ENCODE assay signal across 9 mouse cellular contexts in the genomic region with DNA sequence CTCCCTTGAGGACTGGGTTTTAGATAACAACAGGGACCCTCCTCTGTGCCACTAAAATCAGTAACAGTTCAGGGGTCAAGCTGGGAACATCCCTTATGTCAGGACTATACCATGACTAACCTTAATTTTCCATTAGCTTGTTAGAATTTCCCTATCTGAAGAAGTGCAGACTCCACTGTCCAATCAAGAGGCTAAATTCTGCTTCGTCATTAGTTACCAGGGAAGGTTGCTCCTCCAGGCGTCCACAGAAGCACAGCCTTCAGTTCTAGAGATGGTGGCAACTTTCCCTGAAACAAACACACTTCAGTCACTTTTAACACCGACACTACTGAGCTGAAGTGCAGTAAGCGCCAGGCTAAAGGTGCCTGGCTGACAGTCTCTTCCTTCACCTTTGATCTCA. TPM values are rescaled to one million over a fixed set of nuclear protein-coding genes. Genes with fewer than 3 reads are reported as not detected.
DNase-seq lines count a peak whose midpoint lies in the region; ATAC-seq and TF ChIP-seq lines count a peak whose summit lies in the region.
"Had no signal": no experiment of that assay in that cellular context is flagged by ENCODE, and none has a peak within 500 bp of the region (broad histone marks: within the 10 kb centered on the region; RNA-seq: fewer than 3 reads in every experiment).

No protein-coding gene starts in this region.

- no peak overlapping the region for H3K4me2 ChIP-seq in kidney, embryonic 16.5 days (replicated peaks; ENCODE audit: low read depth, low read length)
- no peak overlapping the region for H3K4me2 ChIP-seq in lung, embryonic 14.5 days

- 0 out of 2 replicates have a peak, but pooled peaks cover 3% of the 10 kb centered on the region for H3K4me1 ChIP-seq in kidney, embryonic 16.5 days (ENCODE audit: insufficient read depth, low read length)
- H3K4me1 ChIP-seq in lung, embryonic 14.5 days (ENCODE audit: insufficient read depth) = no peaks in the 10 kb centered on the region

- no peaks in the 10 kb centered on the region for H3K36me3 ChIP-seq in kidney, embryonic 16.5 days (ENCODE audit: insufficient read depth, low read length)
- no peaks in the 10 kb centered on the region for H3K36me3 ChIP-seq in lung, embryonic 14.5 days (ENCODE audit: insufficient read depth)

- TF ChIP-seq CTCF in lung, embryonic 14.5 days (IDR thresholded peaks at IDR 0.05; ENCODE audit: low read depth) = no peak

- 0 out of 2 replicates have a peak, but pooled peaks cover 2% of the 10 kb centered on the region for H3K27me3 ChIP-seq in kidney, embryonic 16.5 days (ENCODE audit: insufficient read depth, low read length)
- no peaks in the 10 kb centered on the region for H3K27me3 ChIP-seq in lung, embryonic 14.5 days (ENCODE audit: insufficient read depth, low read length)

- no peaks in the 10 kb centered on the region for H3K9me3 ChIP-seq in kidney, embryonic 16.5 days (ENCODE audit: low read length)
- H3K9me3 ChIP-seq in lung, embryonic 14.5 days (ENCODE audit: low read depth, low read length) = no peaks in the 10 kb centered on the region

- 6% methylated on average over 4 of the region's 4 CpGs for WGBS in kidney, embryonic 16.5 days
- 10% methylated on average over 4 of the region's 4 CpGs for WGBS in lung, embryonic 14.5 days

- no peak overlapping the region for H3K9ac ChIP-seq in kidney, embryonic 16.5 days (replicated peaks; ENCODE audit: low read length)
- H3K9ac ChIP-seq in lung, embryonic 14.5 days = no peak overlapping the region

- no peak for ATAC-seq in cerebellum, adult (ENCODE audit: insufficient number of reproducible peaks, low FRiP score, low TSS enrichment)
- peak; percentile 58 for ATAC-seq in kidney, embryonic 16.5 days (ENCODE audit: low FRiP score, low TSS enrichment)
- ATAC-seq in lung, embryonic 14.5 days (ENCODE audit: insufficient read depth) = peak; percentile 60; the same call in 1 of the 2 replicates

- peak; percentile 26 for DNase-seq in cerebellum, adult 11 months
- peak; percentile 74 for DNase-seq in 3T3-L1 (ENCODE audit: low read depth, low spot score)
- DNase-seq in adrenal gland, postnatal 36 days = peak; percentile 49 to 73
- peak; percentile 41 to 63 for DNase-seq in frontal cortex, postnatal 10 days (ENCODE audit: low spot score in 2 of 2)
- peak; percentile 86 for DNase-seq in lung, embryonic 14.5 days
- DNase-seq in spleen, adult 12 weeks (ENCODE audit: low spot score) = peak; percentile 60

- H3K27ac ChIP-seq in kidney, embryonic 16.5 days (ENCODE audit: low read length) = no peak overlapping the region
- H3K27ac ChIP-seq in lung, embryonic 14.5 days (ENCODE audit: low read depth) = no peak overlapping the region

- H3K4me3 ChIP-seq in kidney, embryonic 16.5 days (ENCODE audit: low read length) = no peak overlapping the region
- no peak overlapping the region for H3K4me3 ChIP-seq in lung, embryonic 14.5 days (ENCODE audit: low read depth, low read length)

RNA-seq across cellular contexts. Expression of a gene that starts 0.9 kb away (rescaled TPM):
- 10 to 100 TPM; 52.3 to 94.3 TPM for total RNA-seq in adrenal gland, postnatal 36 days (2021)
- 7.8 and 8.4 TPM in 2 replicates for polyA plus RNA-seq in kidney, embryonic 16.5 days (2015; fragmentation: Nextera tagmentation; extraction: Ambion mirVana)
- polyA plus RNA-seq in lung, embryonic 14.5 days (2014; fragmentation: Nextera tagmentation; extraction: Ambion mirVana) = 2.2 and 2.3 TPM in 2 replicates

RNA-seq across cellular contexts. Expression of a gene that starts 17.1 kb away (rescaled TPM):
- total RNA-seq in adrenal gland, postnatal 36 days (2021) = 10 to 100 TPM; 56.2 to 89.4 TPM
- polyA plus RNA-seq in kidney, embryonic 16.5 days (2015; fragmentation: Nextera tagmentation; extraction: Ambion mirVana) = 2.6 and 3.3 TPM in 2 replicates
- polyA plus RNA-seq in lung, embryonic 14.5 days (2014; fragmentation: Nextera tagmentation; extraction: Ambion mirVana) = 2.0 TPM in 2 replicates

RNA-seq across cellular contexts. Expression of a gene that starts 20.7 kb away (rescaled TPM):
- not detected for total RNA-seq in adrenal gland, postnatal 36 days (2021)
- 0.04 TPM in 1 of 2 replicates, not detected in the other for polyA plus RNA-seq in kidney, embryonic 16.5 days (2015; fragmentation: Nextera tagmentation; extraction: Ambion mirVana)
- polyA plus RNA-seq in lung, embryonic 14.5 days (2014; fragmentation: Nextera tagmentation; extraction: Ambion mirVana) = not detected in 2 replicates
- total RNA-seq: gastrocnemius, postnatal 36 days had no signal

RNA-seq across cellular contexts. Expression of a gene that starts 47.3 kb away (rescaled TPM):
- 10 to 100 TPM; 36.3 to 70.4 TPM for total RNA-seq in adrenal gland, postnatal 36 days (2021)
- 31.6 and 37.9 TPM in 2 replicates for polyA plus RNA-seq in kidney, embryonic 16.5 days (2015; fragmentation: Nextera tagmentation; extraction: Ambion mirVana)
- 2.6 and 2.8 TPM in 2 replicates for polyA plus RNA-seq in lung, embryonic 14.5 days (2014; fragmentation: Nextera tagmentation; extraction: Ambion mirVana)

RNA-seq across cellular contexts. Expression of a gene that starts 49.9 kb away (rescaled TPM):
- total RNA-seq in adrenal gland, postnatal 36 days (2021) = under 1 TPM; 0.23 to 0.30 TPM
- not detected in 2 replicates for polyA plus RNA-seq in kidney, embryonic 16.5 days (2015; fragmentation: Nextera tagmentation; extraction: Ambion mirVana)
- polyA plus RNA-seq in lung, embryonic 14.5 days (2014; fragmentation: Nextera tagmentation; extraction: Ambion mirVana) = 0.07 and 0.20 TPM in 2 replicates

Comparison
In these comparisons a context has a peak if more than half of its experiments do, and no peak if none do; other contexts are left out.
1. DNase-seq: peak in every context shown above with its lines; median percentile 86 in lung, embryonic 14.5 days; 74 in 3T3-L1; 61 in adrenal gland, postnatal 36 days; 60 in spleen, adult 12 weeks; 52 in frontal cortex, postnatal 10 days; 26 in cerebellum, adult 11 months.